Mouse (Mus musculus) spleen, adult 2 months (tissue): ENCODE data around the gene Aldh9a1.
A peak's percentile ranks its signal among the peaks of the same experiment; 100 is the strongest.

ENCODE experiments used
- CTCF ChIP-seq: fragments of 200-500 bp; IDR thresholded peaks from 2 replicates; pipeline ENCODE4 v1.5.1; 2011; ENCODE audit warnings: mild to moderate bottlenecking, inconsistent platforms; ENCODE audit not compliant: insufficient read depth, insufficient read length, insufficient replicate concordance; ENCODE audit errors: extremely low read depth
- POLR2A ChIP-seq: fragments of 200-500 bp; IDR thresholded peaks from 2 replicates; pipeline ENCODE4 v1.6.1; 2011; ENCODE audit warnings: low read depth, low read length, inconsistent platforms

DNA sequence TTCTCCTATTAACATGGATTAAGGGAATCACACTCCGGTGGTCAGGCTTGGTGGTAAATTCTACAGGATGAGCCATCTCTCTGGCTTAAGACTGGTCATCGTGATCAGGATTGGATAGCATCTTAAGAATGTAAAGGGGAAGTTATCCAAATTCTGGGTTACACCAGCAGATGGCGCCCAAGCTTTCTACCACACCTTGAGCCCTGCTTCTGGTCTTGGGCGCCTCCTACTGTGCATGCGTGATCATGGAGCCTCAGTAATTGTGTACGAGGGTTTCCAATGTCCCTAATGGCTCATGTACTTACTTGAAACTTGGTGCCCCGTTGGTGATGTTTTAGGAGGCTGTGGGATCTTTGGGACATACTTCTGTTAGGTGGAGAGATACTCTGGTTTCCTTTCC is 20.1 kb downstream of the Aldh9a1 start:
- TF ChIP-seq POLR2A (no peak), CTCF (peak; percentile 98)
